Mouse (Mus musculus): ENCODE measurements around the gene Lrrc74a.

GRCm38 (mm10) chr12:86804857-86805256 is 70.7 kb downstream of the Lrrc74a start:
- TF ChIP-seq CTCF (IDR thresholded peaks at IDR 0.05; ENCODE audit: borderline replicate concordance, insufficient read depth, low read length) (no peak), POLR2A (IDR thresholded peaks at IDR 0.05; ENCODE audit: low read depth, low read length) (no peak)

Data from embryonic fibroblast, embryonic 13.5 days (primary cell).